Mouse (Mus musculus) NIH3T3 (cell line): ENCODE results near the gene Rhoc.
"Not testable (repeated sequence)": the region's sequence is repeated elsewhere in the genome, so short reads cannot be mapped to it uniquely, and the experiment has no call there.

Experiments used
- DNase-seq: peaks from one replicate; pipeline ENCODE4 v3.0.0-alpha.2; 2012; ENCODE audit warnings: low read depth

The Rhoc gene

GRCm38 (mm10) chr3:104788075-104788474 is at the start of gene Rhoc:
TSS of gene Rhoc (plus strand) at chr3:104788375.
- no peak for DNase-seq

- DNase-seq = no peak
Observed at GRCm38 (mm10) chr3:104741954-104742353, 46.2 kb upstream of the Rhoc start.

- DNase-seq = peak; percentile 83
Observed at GRCm38 (mm10) chr3:104743161-104743560, 45.0 kb upstream of the Rhoc start.

GRCm38 (mm10) chr3:104743864-104744263 is 44.3 kb upstream of the Rhoc start:
- no peak for DNase-seq

GRCm38 (mm10) chr3:104752845-104753244 is 35.3 kb upstream of the Rhoc start:
- DNase-seq = not testable (repeated sequence)

GRCm38 (mm10) chr3:104758406-104758805 is 29.8 kb upstream of the Rhoc start:
- DNase-seq = no peak

- DNase-seq = no peak
Observed at GRCm38 (mm10) chr3:104758869-104759268, 29.3 kb upstream of the Rhoc start.

GRCm38 (mm10) chr3:104762103-104762863 is 25.9 kb upstream of the Rhoc start:
- DNase-seq = not testable (repeated sequence)

GRCm38 (mm10) chr3:104765021-104765420 is 23.2 kb upstream of the Rhoc start:
- DNase-seq = peak; percentile 26

GRCm38 (mm10) chr3:104767141-104767540 is 21.0 kb upstream of the Rhoc start:
- peak; percentile 34 for DNase-seq

- no peak for DNase-seq
Observed at GRCm38 (mm10) chr3:104767716-104768115, 20.5 kb upstream of the Rhoc start.

GRCm38 (mm10) chr3:104769135-104769534 is 19.0 kb upstream of the Rhoc start:
- DNase-seq = no peak

GRCm38 (mm10) chr3:104770035-104770434 is 18.1 kb upstream of the Rhoc start:
- DNase-seq = peak; percentile 63

GRCm38 (mm10) chr3:104770918-104771317 is 17.3 kb upstream of the Rhoc start:
- peak; percentile 53 for DNase-seq

GRCm38 (mm10) chr3:104771460-104771859 is 16.7 kb upstream of the Rhoc start:
- no peak for DNase-seq

- no peak for DNase-seq
Observed at GRCm38 (mm10) chr3:104773301-104773700, 14.9 kb upstream of the Rhoc start.

- no peak for DNase-seq
Observed at GRCm38 (mm10) chr3:104777342-104777741, 10.8 kb upstream of the Rhoc start.

- DNase-seq = peak; percentile 77
Observed at GRCm38 (mm10) chr3:104779949-104780348, 8.2 kb upstream of the Rhoc start.

- DNase-seq = peak; percentile 63
Observed at GRCm38 (mm10) chr3:104780561-104781420, 7.4 kb upstream of the Rhoc start, which contains the start of gene Ppm1j. TSS of gene Ppm1j (plus strand) at chr3:104781056.

GRCm38 (mm10) chr3:104781471-104781903 is 6.7 kb upstream of the Rhoc start, which contains the start of gene Fam19a3:
TSS of gene Fam19a3 (minus strand) at chr3:104781840.
- no peak for DNase-seq

GRCm38 (mm10) chr3:104782061-104782681 is 6.0 kb upstream of the Rhoc start:
- peak; percentile 61 for DNase-seq

GRCm38 (mm10) chr3:104783971-104784500 is 4.1 kb upstream of the Rhoc start:
- no peak for DNase-seq
